Mouse (Mus musculus) heart, adult 2 months (tissue): ENCODE data around the gene Prss56.

Experiments used
- CTCF ChIP-seq: fragments of 200-600 bp; IDR thresholded peaks from 2 replicates; pipeline ENCODE4 v1.8.1; 2022; ENCODE audit warnings: antibody characterized with exemption, mild to moderate bottlenecking, moderate library complexity
- EP300 ChIP-seq: fragments of 200-500 bp; IDR thresholded peaks from 2 replicates; pipeline ENCODE4 v1.6.1; 2011; ENCODE audit warnings: low read depth, low read length, control low read depth; ENCODE audit not compliant: insufficient read depth

- TF ChIP-seq EP300 (no peak), CTCF (no peak)
Observed at GRCm38 (mm10) chr1:87225739-87226138, 42.6 kb downstream of the Prss56 start.
